Mouse (Mus musculus) central nervous system, embryonic 18 days (tissue): ENCODE measurements around the gene Olfr1333. TPM values are rescaled to one million over a fixed set of nuclear protein-coding genes. Genes with fewer than 3 reads are reported as not detected.

Source experiments
- polyA plus RNA-seq: library from polyadenylated mRNA; depleted of rRNA; stranded (reverse); fragments of >200 nt; gene quantifications from 2 replicates; pipeline ENCODE4 v1.2.3, GENCODE M21; 2012; rRNA removed

Gene Olfr1333
- polyA plus RNA-seq: not detected in 2 replicates

GRCm38 (mm10) chr4:118836179-118836578 lies at the start of gene Olfr1333:
Gene Olfr1333 (minus strand): TSS chr4:118836279.

GRCm38 (mm10) chr4:118864349-118864748 lies 28.3 kb upstream of the Olfr1333 start, which contains the start of gene Olfr1331:
Gene Olfr1331 (plus strand): TSS chr4:118864649.

GRCm38 (mm10) chr4:118809844-118810243 lies 26.2 kb downstream of the Olfr1333 start, which contains the start of gene Olfr1335:
Gene Olfr1335 (minus strand): TSS chr4:118809944.

GRCm38 (mm10) chr4:118782486-118782885 lies 53.6 kb downstream of the Olfr1333 start, which contains the start of gene Olfr1337:
Gene Olfr1337 (minus strand): TSS chr4:118782586.

Other genes with a start within 250 kb of the Olfr1333 start
- gene Cfap57, start 215.5 kb downstream of the Olfr1333 start, polyA plus RNA-seq: 0.92 and 1.3 TPM in 2 replicates
- 88.1 and 94.5 TPM in 2 replicates for gene Ebna1bp2, start 215.5 kb downstream of the Olfr1333 start, polyA plus RNA-seq
- not detected in 2 replicates for gene Olfr62, start 177.3 kb downstream of the Olfr1333 start, polyA plus RNA-seq
- gene Olfr1342, start 143.5 kb downstream of the Olfr1333 start, polyA plus RNA-seq: 0.01 and 0.08 TPM in 2 replicates
- gene Olfr1341, start 132.8 kb downstream of the Olfr1333 start, polyA plus RNA-seq: not detected in 2 replicates
- not detected in 2 replicates for gene Olfr1340, start 116.1 kb downstream of the Olfr1333 start, polyA plus RNA-seq
- gene Olfr1339, start 104.1 kb downstream of the Olfr1333 start, polyA plus RNA-seq: not detected in 2 replicates
- not detected in 2 replicates for gene Olfr1338, start 77.5 kb downstream of the Olfr1333 start, polyA plus RNA-seq
- not detected in 2 replicates for gene Olfr1337, start 53.7 kb downstream of the Olfr1333 start, polyA plus RNA-seq
- not detected in 2 replicates for gene Olfr1335, start 26.3 kb downstream of the Olfr1333 start, polyA plus RNA-seq
- not detected in 2 replicates for gene Olfr1331, start 28.4 kb upstream of the Olfr1333 start, polyA plus RNA-seq
- gene Olfr1330, start 52.3 kb upstream of the Olfr1333 start, polyA plus RNA-seq: not detected in 2 replicates
- gene Olfr1329, start 81.2 kb upstream of the Olfr1333 start, polyA plus RNA-seq: not detected in 2 replicates
- gene Olfr1328, start 102.3 kb upstream of the Olfr1333 start, polyA plus RNA-seq: not detected in 2 replicates
- 0.14 and 0.15 TPM in 2 replicates for gene Lao1, start 125.3 kb upstream of the Olfr1333 start, polyA plus RNA-seq